Mouse (Mus musculus) cerebellum, adult 2 months (tissue): Measurements from ENCODE around the gene Gm3173.
"Not testable (repeated sequence)": the region's sequence is repeated elsewhere in the genome, so short reads cannot be mapped to it uniquely, and the experiment has no call there.

Source experiments
- CTCF ChIP-seq: fragments of 200-500 bp; IDR thresholded peaks from 2 replicates; pipeline ENCODE4 v1.5.1; 2011; ENCODE audit warnings: low read depth, mild to moderate bottlenecking, control low read depth, low read length, moderate library complexity, borderline replicate concordance; ENCODE audit not compliant: insufficient read depth
- POLR2A ChIP-seq: fragments of 200-500 bp; IDR thresholded peaks from 2 replicates; pipeline ENCODE4 v1.6.1; 2011; ENCODE audit warnings: low read length, control low read depth, borderline replicate concordance; ENCODE audit not compliant: insufficient read depth

GRCm38 (mm10) chr14:4392841-4393530, 37.8 kb upstream of the Gm3173 start:
- TF ChIP-seq POLR2A, CTCF: not testable (repeated sequence)
